Mouse (Mus musculus) MEL (cell line): ENCODE data around the gene Clec4e. TPM values are rescaled to one million over a fixed set of nuclear protein-coding genes. Genes with fewer than 3 reads are reported as not detected.
"Not testable (repeated sequence)": the region's sequence is repeated elsewhere in the genome, so short reads cannot be mapped to it uniquely, and the experiment has no call there.

Experiments
- DNase-seq: peaks from one replicate; pipeline ENCODE4 v3.0.0; 2011; ENCODE audit warnings: low read depth, low spot score
- H3K27ac ChIP-seq: 2 replicates; pipeline ENCODE4 v1.5.1; 2012; ENCODE audit warnings: low read depth, mild to moderate bottlenecking, control low read depth, low read length, moderate library complexity; ENCODE audit not compliant: control insufficient read depth
- H3K27me3 ChIP-seq, 2 experiments: fragments of 150-350 bp in 1 of 2; sonication (generic) in 1 of 2; 2 replicates each; pipeline ENCODE4 v1.6.1; 2012; ENCODE audit warnings: low read length in 2 of 2, mild to moderate bottlenecking in 2 of 2, improper control_type of control experiment in 1 of 2, moderate library complexity in 1 of 2; ENCODE audit not compliant: insufficient read depth in 2 of 2, control insufficient read depth in 1 of 2
- H3K36me3 ChIP-seq, 2 experiments: 2 replicates each; pipeline ENCODE4 v1.6.1; 2012 to 2014; ENCODE audit warnings: low read length in 2 of 2, improper control_type of control experiment in 1 of 2, inconsistent platforms in 1 of 2, mild to moderate bottlenecking in 1 of 2; ENCODE audit not compliant: insufficient read depth in 2 of 2, control insufficient read depth in 1 of 2
- H3K4me1 ChIP-seq, 2 experiments: fragments of 150-350 bp in 1 of 2; sonication (generic) in 1 of 2; 2 replicates each; pipeline ENCODE4 v1.6.1; 2012; ENCODE audit warnings: low read length in 2 of 2, improper control_type of control experiment in 1 of 2, mild to moderate bottlenecking in 1 of 2; ENCODE audit not compliant: insufficient read depth in 2 of 2, control insufficient read depth in 1 of 2
- H3K4me3 ChIP-seq, 2 experiments: fragments of 150-350 bp in 1 of 2; sonication (generic) in 1 of 2; 2 replicates each; pipeline ENCODE4 v1.5.1; 2012; ENCODE audit warnings: low read depth in 2 of 2, low read length in 2 of 2, mild to moderate bottlenecking in 2 of 2, moderate library complexity in 2 of 2, control low read depth in 1 of 2, improper control_type of control experiment in 1 of 2; ENCODE audit not compliant: control insufficient read depth in 1 of 2, insufficient read depth in 1 of 2
- H3K79me2 ChIP-seq: 2 replicates; pipeline ENCODE4 v1.6.1; 2012; ENCODE audit warnings: mild to moderate bottlenecking, low read length, moderate library complexity; ENCODE audit not compliant: control insufficient read depth, poor library complexity, insufficient read depth
- H3K9ac ChIP-seq: 2 replicates; pipeline ENCODE4 v1.6.1; 2012; ENCODE audit warnings: low read depth, mild to moderate bottlenecking, control low read depth, low read length, moderate library complexity; ENCODE audit not compliant: control insufficient read depth, poor library complexity, severe bottlenecking
- H3K9me3 ChIP-seq: fragments of 150-350 bp; sonication (generic); replicated peaks from 2 replicates; pipeline ENCODE4 v1.6.1; 2012; ENCODE audit warnings: mild to moderate bottlenecking, low read length, improper control_type of control experiment, moderate library complexity; ENCODE audit not compliant: insufficient read depth
- BHLHE40 ChIP-seq: IDR thresholded peaks from 2 replicates; pipeline ENCODE4 v1.6.1; 2012; ENCODE audit warnings: low read depth, mild to moderate bottlenecking, inconsistent platforms, low read length, improper control_type of control experiment, borderline replicate concordance
- CHD1 ChIP-seq: IDR thresholded peaks from 2 replicates; pipeline ENCODE4 v1.6.1; 2012; ENCODE audit warnings: low read depth, mild to moderate bottlenecking, inconsistent platforms, low read length, improper control_type of control experiment
- CHD2 ChIP-seq: IDR thresholded peaks from 2 replicates; pipeline ENCODE4 v1.6.1; 2011; ENCODE audit warnings: low read length, improper control_type of control experiment
- CTCF ChIP-seq, 3 experiments: IDR thresholded peaks in 2 of 3; conservative IDR thresholded peaks in 1 of 3; 2 replicates each; pipeline ENCODE4 v1.5.1; 2011 to 2012; ENCODE audit warnings: low read length in 3 of 3, low read depth in 2 of 3, mild to moderate bottlenecking in 2 of 3, improper control_type of control experiment in 1 of 3, inconsistent platforms in 1 of 3, mixed read lengths in 1 of 3, moderate library complexity in 1 of 3; ENCODE audit not compliant: control insufficient read depth in 1 of 3, insufficient read depth in 1 of 3, poor library complexity in 1 of 3, severe bottlenecking in 1 of 3
- E2F4 ChIP-seq: IDR thresholded peaks from 2 replicates; pipeline ENCODE4 v1.6.1; 2011; ENCODE audit warnings: low read depth, low read length, improper control_type of control experiment, borderline replicate concordance
- ETS1 ChIP-seq: IDR thresholded peaks from 2 replicates; pipeline ENCODE4 v1.6.1; 2012; ENCODE audit warnings: low read depth, mild to moderate bottlenecking, inconsistent platforms, low read length, improper control_type of control experiment, moderate library complexity
- HCFC1 ChIP-seq: IDR thresholded peaks from 2 replicates; pipeline ENCODE4 v1.6.1; 2012; ENCODE audit warnings: low read depth, mild to moderate bottlenecking, inconsistent platforms, low read length, improper control_type of control experiment, moderate library complexity
- MAFK ChIP-seq: IDR thresholded peaks from 2 replicates; pipeline ENCODE4 v1.6.1; 2011; ENCODE audit warnings: low read depth, mild to moderate bottlenecking, low read length, improper control_type of control experiment, borderline replicate concordance
- MAX ChIP-seq: IDR thresholded peaks from 2 replicates; pipeline ENCODE4 v1.6.1; 2011; ENCODE audit warnings: low read length, improper control_type of control experiment
- MAZ ChIP-seq: IDR thresholded peaks from 2 replicates; pipeline ENCODE4 v1.6.1; 2012; ENCODE audit warnings: low read depth, mild to moderate bottlenecking, inconsistent platforms, low read length, improper control_type of control experiment
- MXI1 ChIP-seq: IDR thresholded peaks from 2 replicates; pipeline ENCODE4 v1.6.1; 2011; ENCODE audit warnings: mild to moderate bottlenecking, low read depth, low read length, improper control_type of control experiment
- MYB ChIP-seq: IDR thresholded peaks from 2 replicates; pipeline ENCODE4 v1.6.1; 2011; ENCODE audit warnings: mild to moderate bottlenecking, low read depth, low read length, improper control_type of control experiment
- NELFE ChIP-seq: IDR thresholded peaks from 2 replicates; pipeline ENCODE4 v1.6.1; 2011; ENCODE audit warnings: low read depth, low read length, improper control_type of control experiment
- POLR2A ChIP-seq, 2 experiments: IDR thresholded peaks; 2 replicates each; pipeline ENCODE4 v1.6.1; 2011 to 2012; ENCODE audit warnings: low read length in 2 of 2, mild to moderate bottlenecking in 2 of 2, control low read depth in 1 of 2, improper control_type of control experiment in 1 of 2, low read depth in 1 of 2, moderate library complexity in 1 of 2; ENCODE audit not compliant: control insufficient read depth in 1 of 2, insufficient read depth in 1 of 2, poor library complexity in 1 of 2
- POLR2AphosphoS2 ChIP-seq: IDR thresholded peaks from 2 replicates; pipeline ENCODE4 v1.6.1; 2011; ENCODE audit warnings: low read length, improper control_type of control experiment
- POLR2AphosphoS5 ChIP-seq: IDR thresholded peaks from 2 replicates; pipeline ENCODE4 v1.6.1; 2012; ENCODE audit warnings: low read depth, borderline replicate concordance, mild to moderate bottlenecking, inconsistent platforms, low read length, moderate library complexity, mixed read lengths
- RAD21 ChIP-seq: IDR thresholded peaks from 2 replicates; pipeline ENCODE4 v1.6.1; 2011; ENCODE audit warnings: mild to moderate bottlenecking, low read depth, low read length, improper control_type of control experiment
- SIN3A ChIP-seq: IDR thresholded peaks from 2 replicates; pipeline ENCODE4 v1.6.1; 2012; ENCODE audit warnings: low read length, improper control_type of control experiment, inconsistent platforms
- SMC3 ChIP-seq: IDR thresholded peaks from 2 replicates; pipeline ENCODE4 v1.6.1; 2011; ENCODE audit warnings: low read depth, low read length, improper control_type of control experiment
- TBP ChIP-seq: IDR thresholded peaks from 2 replicates; pipeline ENCODE4 v1.8.0; 2011; ENCODE audit warnings: low read depth, low read length, improper control_type of control experiment
- TCF12 ChIP-seq: IDR thresholded peaks from 2 replicates; pipeline ENCODE4 v1.6.1; 2014; ENCODE audit warnings: low read depth, mild to moderate bottlenecking, inconsistent platforms, low read length, improper control_type of control experiment, moderate library complexity
- USF1 ChIP-seq: IDR thresholded peaks from 2 replicates; pipeline ENCODE4 v1.6.1; 2014; ENCODE audit warnings: low read depth, mild to moderate bottlenecking, inconsistent platforms, low read length, improper control_type of control experiment, moderate library complexity
- polyA plus RNA-seq, 2 experiments: library from polyadenylated mRNA; stranded (reverse) in 1 of 2; unstranded in 1 of 2; fragments of >175 nt in 1 of 2; fragments of >200 nt in 1 of 2; gene quantifications; 2 replicates each; pipeline versions ENCODE4 v1.2.1 to v1.2.4; 2012; ENCODE audit warnings: low replicate concordance in 2 of 2, low read depth in 1 of 2; ENCODE audit not compliant: insufficient read length in 2 of 2, insufficient read depth in 1 of 2, missing spikeins in 1 of 2
- total RNA-seq: library from RNA; depleted of rRNA; stranded (reverse); fragments of 300-350 nt; gene quantifications from 2 replicates; pipeline ENCODE4 v1.2.3, GENCODE M21; 2012

Clec4e gene
- total and polyA plus RNA-seq, 3 experiments: 0.23 to 0.40 TPM; not detected in 1

DNA sequence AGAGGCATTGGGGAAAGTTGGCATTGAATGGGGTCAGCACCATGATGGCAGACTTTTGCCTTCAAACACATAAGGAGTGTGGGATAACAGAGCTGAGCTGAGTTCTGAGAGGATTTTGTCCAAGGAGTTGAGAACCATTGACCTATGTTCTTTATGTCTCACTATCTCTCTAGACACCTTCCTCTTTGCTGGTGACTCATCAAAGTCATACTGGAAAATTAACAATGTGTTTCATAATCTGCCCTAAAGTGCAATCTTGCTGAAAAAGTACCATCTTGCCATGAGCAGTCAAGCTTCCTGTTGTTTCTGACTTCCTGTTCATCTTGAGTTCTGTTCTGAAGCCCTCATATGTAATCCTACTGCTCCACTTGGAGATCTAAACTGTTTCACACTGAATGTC lies 36.9 kb downstream of the Clec4e start (continued):
- TF ChIP-seq TBP (0 out of 2 replicates have a peak, but pooled peaks have one; percentile 49), BHLHE40 (no peak), POLR2A (IDR thresholded peaks at IDR 0.05; ENCODE audit: control insufficient read depth in 1 of 2, insufficient read depth in 1 of 2, low read depth in 1 of 2, low read length in 2 of 2, poor library complexity in 1 of 2) (no peak), MYB (0 out of 2 replicates have a peak, but pooled peaks have one; percentile 42), E2F4 (no peak; the same call in 1 of the 2 replicates), ETS1 (peak; percentile 92), CHD2 (no peak), CHD1 (no peak), SIN3A (no peak), MAFK (peak; percentile 62), MAX (peak; percentile 44), TCF12 (peak; percentile 80), CTCF (IDR thresholded peaks at IDR 0.05 in 2 of 3, conservative IDR thresholded peaks at IDR 0.05 in 1 of 3; ENCODE audit: control insufficient read depth in 1 of 3, insufficient read depth in 1 of 3, low read depth in 2 of 3, low read length in 3 of 3, poor library complexity in 1 of 3, severe bottlenecking in 1 of 3) (no peak)

DNA sequence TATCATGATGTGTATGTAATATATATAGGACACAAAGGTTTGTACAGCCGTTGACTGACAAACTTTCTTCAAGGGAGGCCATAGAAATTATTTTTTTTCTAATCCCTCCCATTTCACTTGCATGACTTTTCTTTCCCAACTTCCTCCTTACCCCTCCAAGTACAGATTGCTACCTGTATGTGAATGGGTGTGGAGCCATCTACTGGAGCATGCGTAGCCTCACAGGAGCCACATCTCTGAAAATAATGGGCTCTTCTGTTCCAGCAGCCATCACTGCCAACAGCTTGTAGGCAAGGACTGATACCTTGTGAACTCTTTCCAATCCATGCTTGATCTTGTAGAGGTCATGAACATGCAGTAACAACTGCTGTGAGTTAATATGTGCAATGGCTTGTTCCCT lies 40.8 kb downstream of the Clec4e start:
- not testable (repeated sequence) for H3K79me2 ChIP-seq, H3K9ac ChIP-seq, H3K27me3 ChIP-seq, H3K4me3 ChIP-seq, H3K9me3 ChIP-seq, H3K27ac ChIP-seq
- peak; percentile 47 for DNase-seq
- Histone ChIP-seq H3K36me3 (peaks cover 0 to 15% of the 10 kb centered on the region in 2 experiments; a peak in 2 of 4 replicates), H3K4me1 (peaks cover 5 to 11% of the 10 kb centered on the region in 2 experiments)
- peak; percentile 53 for TF ChIP-seq RAD21
- TF ChIP-seq CTCF (IDR thresholded peaks at IDR 0.05 in 2 of 3, conservative IDR thresholded peaks at IDR 0.05 in 1 of 3; ENCODE audit: control insufficient read depth in 1 of 3, insufficient read depth in 1 of 3, low read depth in 2 of 3, low read length in 3 of 3, poor library complexity in 1 of 3, severe bottlenecking in 1 of 3): peak in 2 of 3 experiments; percentile 37 to 54; a peak in 4 of 6 replicates
- TF ChIP-seq SMC3: peak; percentile 54

DNA sequence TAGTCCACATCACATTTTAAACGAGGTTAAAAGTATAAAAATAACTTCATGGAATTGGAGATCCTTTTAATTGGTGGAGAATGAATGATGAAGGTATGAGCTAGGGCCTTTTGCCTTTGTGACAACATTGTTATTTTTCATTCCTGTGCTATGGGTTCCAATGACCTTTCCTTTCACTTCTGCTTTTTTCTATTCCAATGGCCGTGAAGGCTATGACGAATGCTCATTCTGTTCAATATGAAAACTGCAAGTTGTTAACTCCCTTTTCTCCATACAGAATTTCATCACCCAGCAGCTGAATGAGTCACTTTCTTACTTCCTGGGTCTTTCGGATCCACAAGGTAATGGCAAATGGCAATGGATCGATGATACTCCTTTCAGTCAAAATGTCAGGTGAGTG lies 45.5 kb downstream of the Clec4e start:
- TF ChIP-seq USF1 (no peak), NELFE (no peak), MAZ (no peak), MXI1 (no peak), HCFC1 (no peak), POLR2AphosphoS2 (no peak), TCF12 (no peak), POLR2AphosphoS5 (no peak)
- H3K4me1 ChIP-seq: no peaks in the 10 kb centered on the region

More for the DNA sequence above, 45.5 kb downstream of the Clec4e start:
- no peaks in the 10 kb centered on the region for H3K36me3 ChIP-seq
- no peak overlapping the region for H3K9ac ChIP-seq
- no peak overlapping the region for H3K27ac ChIP-seq
- no peaks in the 10 kb centered on the region for H3K9me3 ChIP-seq
- DNase-seq: no peak
- no peaks in the 10 kb centered on the region for H3K27me3 ChIP-seq
- no peak overlapping the region for H3K4me3 ChIP-seq
- no peaks in the 10 kb centered on the region for H3K79me2 ChIP-seq
